Mouse (Mus musculus): ENCODE measurements around the gene Vmn2r111. TPM values are rescaled to one million over a fixed set of nuclear protein-coding genes. Genes with fewer than 3 reads are reported as not detected.
"Not testable (repeated sequence)": the region's sequence is repeated elsewhere in the genome, so short reads cannot be mapped to it uniquely, and the experiment has no call there.

Vmn2r111 gene
- not detected in 2 replicates for polyA plus RNA-seq (2014; fragmentation: Nextera tagmentation; extraction: Ambion mirVana)

- not testable (repeated sequence) for ATAC-seq (ENCODE audit: low FRiP score, low TSS enrichment); H3K27me3 ChIP-seq (ENCODE audit: control insufficient read depth, insufficient read depth, low read length); H3K4me3 ChIP-seq (replicated peaks; ENCODE audit: low read depth, low read length); H3K9me3 ChIP-seq (ENCODE audit: control insufficient read depth, low read length); H3K4me1 ChIP-seq (ENCODE audit: control insufficient read depth, insufficient read depth, low read length); H3K9ac ChIP-seq (replicated peaks; ENCODE audit: low read length); H3K4me2 ChIP-seq (ENCODE audit: low read length); H3K27ac ChIP-seq (replicated peaks; ENCODE audit: low read depth, low read length); DNase-seq; H3K36me3 ChIP-seq (ENCODE audit: control insufficient read depth, insufficient read depth, low read length)
- WGBS = 62% methylated on average over 1 of the region's 1 CpGs
These were observed at the start of gene Vmn2r111 for GRCm38 (mm10) chr17:22573382-22573781. Gene Vmn2r111 (minus strand): TSS chr17:22573482.

- H3K36me3 ChIP-seq (ENCODE audit: control insufficient read depth, insufficient read depth, low read length); H3K27ac ChIP-seq (replicated peaks; ENCODE audit: low read depth, low read length); H3K27me3 ChIP-seq (ENCODE audit: control insufficient read depth, insufficient read depth, low read length); H3K9me3 ChIP-seq (ENCODE audit: control insufficient read depth, low read length); DNase-seq; H3K4me3 ChIP-seq (replicated peaks; ENCODE audit: low read depth, low read length); H3K9ac ChIP-seq (replicated peaks; ENCODE audit: low read length); H3K4me2 ChIP-seq (ENCODE audit: low read length); ATAC-seq (ENCODE audit: low FRiP score, low TSS enrichment); H3K4me1 ChIP-seq (ENCODE audit: control insufficient read depth, insufficient read depth, low read length): not testable (repeated sequence)
These were observed 27.4 kb upstream of the Vmn2r111 start, which contains the start of gene Vmn2r112 for GRCm38 (mm10) chr17:22600651-22601050. Gene Vmn2r112 (plus strand): TSS chr17:22600951.

- not testable (repeated sequence) for H3K4me3 ChIP-seq (replicated peaks; ENCODE audit: low read depth, low read length); H3K36me3 ChIP-seq (ENCODE audit: control insufficient read depth, insufficient read depth, low read length); H3K9ac ChIP-seq (replicated peaks; ENCODE audit: low read length); H3K27ac ChIP-seq (replicated peaks; ENCODE audit: low read depth, low read length); H3K9me3 ChIP-seq (ENCODE audit: control insufficient read depth, low read length); H3K4me1 ChIP-seq (ENCODE audit: control insufficient read depth, insufficient read depth, low read length); H3K27me3 ChIP-seq (ENCODE audit: control insufficient read depth, insufficient read depth, low read length); DNase-seq; H3K4me2 ChIP-seq (ENCODE audit: low read length); ATAC-seq (ENCODE audit: low FRiP score, low TSS enrichment)
- WGBS = 87% methylated on average over 7 of the region's 7 CpGs
These were observed 52.8 kb downstream of the Vmn2r111 start for GRCm38 (mm10) chr17:22520467-22520866.

- ATAC-seq (ENCODE audit: low FRiP score, low TSS enrichment); H3K4me1 ChIP-seq (ENCODE audit: control insufficient read depth, insufficient read depth, low read length); H3K9ac ChIP-seq (replicated peaks; ENCODE audit: low read length); H3K27ac ChIP-seq (replicated peaks; ENCODE audit: low read depth, low read length); H3K9me3 ChIP-seq (ENCODE audit: control insufficient read depth, low read length); DNase-seq; H3K4me3 ChIP-seq (replicated peaks; ENCODE audit: low read depth, low read length); H3K4me2 ChIP-seq (ENCODE audit: low read length); H3K36me3 ChIP-seq (ENCODE audit: control insufficient read depth, insufficient read depth, low read length); H3K27me3 ChIP-seq (ENCODE audit: control insufficient read depth, insufficient read depth, low read length): not testable (repeated sequence)
- WGBS = 76% methylated on average over 3 of the region's 3 CpGs
These were observed 53.2 kb downstream of the Vmn2r111 start for GRCm38 (mm10) chr17:22520037-22520436.

GRCm38 (mm10) chr17:22497120-22497519, 76.2 kb downstream of the Vmn2r111 start:
- Histone ChIP-seq H3K27ac (replicated peaks; ENCODE audit: low read depth, low read length) (no peak overlapping the region), H3K4me2 (ENCODE audit: low read length) (no peak overlapping the region), H3K9ac (replicated peaks; ENCODE audit: low read length) (no peak overlapping the region), H3K27me3 (ENCODE audit: control insufficient read depth, insufficient read depth, low read length) (no peaks in the 10 kb centered on the region), H3K36me3 (ENCODE audit: control insufficient read depth, insufficient read depth, low read length) (no peaks in the 10 kb centered on the region), H3K4me1 (ENCODE audit: control insufficient read depth, insufficient read depth, low read length) (no peaks in the 10 kb centered on the region), H3K9me3 (ENCODE audit: control insufficient read depth, low read length) (peaks cover 2% of the 10 kb centered on the region; the same call in 1 of the 2 replicates), H3K4me3 (replicated peaks; ENCODE audit: low read depth, low read length) (no peak overlapping the region)
- 75% methylated on average over 4 of the region's 4 CpGs for WGBS
- ATAC-seq (ENCODE audit: low FRiP score, low TSS enrichment) (no peak), DNase-seq (no peak)

Other genes starting within 250 kb of the Vmn2r111 start
- 15.8 and 17.0 TPM in 2 replicates for gene Zfp944, start 212.1 kb downstream of the Vmn2r111 start, polyA plus RNA-seq (2014; fragmentation: Nextera tagmentation; extraction: Ambion mirVana)
- gene Zfp758, start 212.0 kb downstream of the Vmn2r111 start, polyA plus RNA-seq (2014; fragmentation: Nextera tagmentation; extraction: Ambion mirVana) = 10.8 and 11.6 TPM in 2 replicates
- gene Zfp946, start 149.3 kb downstream of the Vmn2r111 start, polyA plus RNA-seq (2014; fragmentation: Nextera tagmentation; extraction: Ambion mirVana) = 30.7 and 41.9 TPM in 2 replicates
- gene Vmn2r112, start 27.5 kb upstream of the Vmn2r111 start, polyA plus RNA-seq (2014; fragmentation: Nextera tagmentation; extraction: Ambion mirVana) = not detected in 2 replicates

Data from midbrain, embryonic 14.5 days (tissue).